25 mouse cellular contexts compared by ENCODE assay signal in the genomic region with DNA sequence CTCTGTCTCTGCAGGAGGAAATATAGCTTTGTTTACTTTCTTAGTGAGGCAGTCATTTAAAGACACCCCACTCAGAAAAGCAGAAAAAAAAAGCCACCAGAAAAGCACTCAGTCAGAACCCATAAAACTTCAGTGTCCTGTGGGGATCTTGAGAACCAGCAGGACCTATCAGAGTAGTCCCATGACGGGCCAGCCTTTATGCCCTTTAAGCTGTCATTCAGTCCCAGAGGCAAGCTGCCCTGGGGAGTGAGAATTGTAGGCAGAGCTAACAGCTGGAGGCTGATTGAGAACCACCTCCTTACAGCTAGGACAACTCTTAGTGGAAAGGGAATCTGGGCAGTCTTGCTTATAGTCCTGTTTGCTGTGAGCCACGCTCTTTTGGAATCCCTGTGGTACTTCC.
DNase-seq lines count a peak whose midpoint lies in the region; ATAC-seq and TF ChIP-seq lines count a peak whose summit lies in the region.
"Had no signal": no experiment of that assay in that cellular context is flagged by ENCODE, and none has a peak within 500 bp of the region (broad histone marks: within the 10 kb centered on the region; RNA-seq: fewer than 3 reads in every experiment).

No protein-coding gene starts in this region.

- H3K27ac ChIP-seq in kidney, embryonic 15.5 days: no peak overlapping the region
- H3K27ac ChIP-seq in kidney, postnatal 0 days: no peak overlapping the region
- H3K27ac ChIP-seq: embryonic facial prominence, embryonic 10.5 days; embryonic facial prominence, embryonic 12.5 days; forebrain, embryonic 13.5 days; forebrain, embryonic 15.5 days had no signal

- H3K4me2 ChIP-seq in kidney, embryonic 15.5 days: no peak overlapping the region
- H3K4me2 ChIP-seq in kidney, postnatal 0 days (ENCODE audit: low read length): no peak overlapping the region
- H3K4me2 ChIP-seq: embryonic facial prominence, embryonic 12.5 days; forebrain, embryonic 13.5 days; forebrain, embryonic 15.5 days had no signal

- ATAC-seq in kidney, embryonic 15.5 days (replicated peaks; ENCODE audit: low FRiP score): peak; percentile 58; the same call in 1 of the 2 replicates
- ATAC-seq in kidney, postnatal 0 days (replicated peaks; ENCODE audit: low FRiP score, low read depth): no peak
- ATAC-seq: activated CD4-positive, CD25-positive, alpha-beta regulatory T cell, adult 4 months; CD4-positive, CD25-positive, alpha-beta regulatory T cell, adult 4 months; forebrain, embryonic 13.5 days; forebrain, embryonic 15.5 days; forebrain, postnatal 0 days; Patski had no signal

- 36% methylated on average over 2 of the region's 2 CpGs for WGBS in kidney, embryonic 15.5 days
- 27% methylated on average over 2 of the region's 2 CpGs for WGBS in kidney, postnatal 0 days

- no peak overlapping the region for H3K4me3 ChIP-seq in kidney, embryonic 15.5 days (replicated peaks)
- H3K4me3 ChIP-seq in kidney, postnatal 0 days (replicated peaks; ENCODE audit: low read depth, low read length): no peak overlapping the region
- H3K4me3 ChIP-seq: embryonic facial prominence, embryonic 10.5 days; embryonic facial prominence, embryonic 12.5 days; forebrain, embryonic 13.5 days; forebrain, embryonic 15.5 days had no signal

- TF ChIP-seq CTCF in kidney, postnatal 0 days (IDR thresholded peaks at IDR 0.05; ENCODE audit: low read depth): no peak

- no peaks in the 10 kb centered on the region for H3K4me1 ChIP-seq in kidney, embryonic 15.5 days
- H3K4me1 ChIP-seq in kidney, postnatal 0 days (replicated peaks; ENCODE audit: insufficient read depth, low read length): no peaks in the 10 kb centered on the region
- H3K4me1 ChIP-seq: embryonic facial prominence, embryonic 10.5 days; embryonic facial prominence, embryonic 12.5 days; forebrain, embryonic 13.5 days; forebrain, embryonic 15.5 days had no signal

- H3K9me3 ChIP-seq in kidney, embryonic 15.5 days (replicated peaks): peaks cover 3% of the 10 kb centered on the region
- no peaks in the 10 kb centered on the region for H3K9me3 ChIP-seq in kidney, postnatal 0 days (replicated peaks; ENCODE audit: low read length)
- H3K9me3 ChIP-seq: embryonic facial prominence, embryonic 12.5 days; forebrain, embryonic 13.5 days; forebrain, embryonic 15.5 days had no signal

- H3K36me3 ChIP-seq in kidney, embryonic 15.5 days: no peaks in the 10 kb centered on the region
- H3K36me3 ChIP-seq in kidney, postnatal 0 days (ENCODE audit: insufficient read depth, low read length): no peaks in the 10 kb centered on the region
- H3K36me3 ChIP-seq: embryonic facial prominence, embryonic 10.5 days; embryonic facial prominence, embryonic 12.5 days; forebrain, embryonic 15.5 days; G1E had no signal

- peak; percentile 2 for DNase-seq in embryo, embryonic 11 days
- DNase-seq in embryo, embryonic 9.5 days (ENCODE audit: extremely low spot score): no peak
- no peak for DNase-seq in kidney, adult 18-20 months
- peak; percentile 4 for DNase-seq in kidney, postnatal 0 days (ENCODE audit: low spot score)
- no peak for DNase-seq in kidney, adult 9 months
- DNase-seq: adrenal gland, adult 8-10 months; adrenal gland, postnatal 14 days; adrenal gland, postnatal 36 days; B cell, adult 2 months; cerebellum, adult 11-12 months; cerebellum, adult 2 months; cerebellum, adult 9-10 months; cerebellum, postnatal 10 days; cerebellum, postnatal 25 days; forebrain, postnatal 0 days had no signal

- no peak overlapping the region for H3K9ac ChIP-seq in kidney, embryonic 15.5 days
- H3K9ac ChIP-seq in kidney, postnatal 0 days (ENCODE audit: low read depth, low read length): no peak overlapping the region
- H3K9ac ChIP-seq: embryonic facial prominence, embryonic 12.5 days; forebrain, embryonic 13.5 days; forebrain, embryonic 15.5 days; forebrain, postnatal 0 days had no signal

- H3K27me3 ChIP-seq in kidney, embryonic 15.5 days: no peaks in the 10 kb centered on the region
- H3K27me3 ChIP-seq in kidney, postnatal 0 days (ENCODE audit: insufficient read depth, low read length): no peaks in the 10 kb centered on the region
- H3K27me3 ChIP-seq: CH12.LX; embryonic facial prominence, embryonic 12.5 days; forebrain, embryonic 13.5 days; forebrain, embryonic 15.5 days; Patski had no signal

Comparison
In these comparisons a context has a peak if more than half of its experiments do, and no peak if none do; other contexts are left out.
1. DNase-seq: peak in embryo, embryonic 11 days (single experiment) and kidney, postnatal 0 days (single experiment); none in embryo, embryonic 9.5 days (single experiment), kidney, adult 18-20 months (single experiment) and kidney, adult 9 months (single experiment).